Mouse (Mus musculus): Measurements from ENCODE around the gene Brix1. TPM values are rescaled to one million over a fixed set of nuclear protein-coding genes. Genes with fewer than 3 reads are reported as not detected.

The Brix1 gene
- total RNA-seq, 2 experiments from 2014 or later = 15.2 to 17.6 TPM

- intact Hi-C loops (cut with DNase I) = no loop called here
- no peak for DNase-seq
Observed at GRCm38 (mm10) chr15:10464678-10465077, 21.1 kb downstream of the Brix1 start.

- intact Hi-C loops (cut with DNase I) = no loop called here
- no peak for DNase-seq
Observed at GRCm38 (mm10) chr15:10463555-10463954, 22.2 kb downstream of the Brix1 start.

GRCm38 (mm10) chr15:10460986-10461385 is 24.8 kb downstream of the Brix1 start:
- DNase-seq = no peak
- intact Hi-C loops (cut with DNase I) = no loop called here

DNA sequence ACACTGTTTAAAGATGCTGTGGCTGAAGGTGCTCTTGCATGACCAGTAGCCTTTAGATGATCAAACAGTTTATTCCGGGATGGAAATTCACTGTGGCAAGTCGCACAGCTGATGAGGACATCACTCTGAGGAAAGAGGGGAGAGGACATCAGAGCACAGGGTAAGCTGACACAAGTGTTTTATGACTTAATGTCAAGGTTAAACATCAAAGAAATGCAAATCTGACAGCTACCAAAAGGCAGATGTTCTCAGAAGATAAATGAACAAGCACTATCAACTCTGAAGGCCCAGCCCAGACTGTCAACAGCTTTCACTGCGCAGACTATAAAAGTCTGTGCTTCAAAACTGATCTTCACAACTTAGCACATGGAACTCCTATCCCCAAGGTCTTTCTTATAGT is 38.6 kb downstream of the Brix1 start:
- no peak for DNase-seq
- intact Hi-C loops (cut with DNase I) = no loop called here

DNA sequence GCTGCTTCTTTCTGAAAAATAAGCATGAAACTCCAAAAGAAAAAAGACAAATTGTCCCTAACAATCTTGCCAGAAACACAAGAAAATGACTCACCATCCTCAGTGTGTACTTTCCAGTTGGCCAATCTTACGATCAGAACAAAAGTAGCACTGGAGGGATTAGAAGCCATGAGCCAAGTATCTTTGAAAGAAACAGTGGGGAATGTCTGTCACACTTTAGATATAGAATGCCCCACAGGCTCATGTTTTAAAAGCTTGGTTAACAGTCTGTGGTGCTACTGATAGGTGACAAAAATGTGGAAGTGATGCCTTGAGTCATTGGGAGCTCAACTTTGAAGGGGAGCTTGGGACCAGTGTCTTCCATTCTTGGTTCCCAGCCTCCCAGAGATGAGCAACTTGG is 43.5 kb downstream of the Brix1 start:
- no peak for DNase-seq
- intact Hi-C loops (cut with DNase I) = no loop called here

GRCm38 (mm10) chr15:10441493-10441892 is 44.3 kb downstream of the Brix1 start:
- DNase-seq = no peak
- intact Hi-C loops (cut with DNase I) = no loop called here

GRCm38 (mm10) chr15:10439963-10440362 is 45.8 kb downstream of the Brix1 start:
- intact Hi-C loops (cut with DNase I) = no loop called here
- DNase-seq = no peak

GRCm38 (mm10) chr15:10436893-10437292 is 48.9 kb downstream of the Brix1 start:
- intact Hi-C loops (cut with DNase I) = no loop called here

GRCm38 (mm10) chr15:10426545-10427266 is 59.0 kb downstream of the Brix1 start:
- intact Hi-C loops (cut with DNase I) = no loop called here
- no peak for DNase-seq

More at GRCm38 (mm10) chr15:10436893-10437292, 48.9 kb downstream of the Brix1 start:
- no peak for DNase-seq

DNA sequence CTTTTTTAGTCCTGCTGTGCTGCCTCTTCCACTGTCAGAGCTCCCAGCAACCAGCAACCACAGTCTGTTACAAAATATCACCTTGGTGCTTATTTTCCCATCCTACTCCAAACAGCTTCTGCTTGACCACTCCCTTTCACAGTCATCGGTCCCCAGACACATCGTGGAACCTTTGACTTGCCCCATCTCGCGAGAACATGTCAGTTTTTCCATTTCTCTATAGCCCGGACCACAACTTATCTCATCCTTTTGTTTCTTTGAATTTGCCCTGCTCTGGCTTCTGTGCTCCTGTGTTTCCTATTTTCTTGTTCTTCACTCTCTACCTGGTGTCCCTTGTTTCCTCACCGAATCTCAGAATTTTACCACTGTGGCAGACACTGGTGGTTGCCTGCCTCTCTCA is 59.6 kb downstream of the Brix1 start:
- DNase-seq = no peak
- intact Hi-C loops (cut with DNase I) = no loop called here

Other genes with a start within 250 kb of the Brix1 start
- gene Gm21973, start 160.6 kb downstream of the Brix1 start, total RNA-seq (2021) = not detected
- not detected for gene Agxt2, start 127.4 kb downstream of the Brix1 start, total RNA-seq (2021)
- 10 to 100 TPM; 53.6 to 61.4 TPM for gene Dnajc21, start 15.4 kb downstream of the Brix1 start, total RNA-seq (2021)
- gene Rad1, start 71 bp upstream of the Brix1 start, total RNA-seq (2021) = 1 to 10 TPM; 4.5 to 5.0 TPM
- gene Ttc23l, start 72.7 kb upstream of the Brix1 start, total RNA-seq (2021) = not detected
- 1 to 10 TPM; 2.2 to 3.1 TPM for gene Rai14, start 228.7 kb upstream of the Brix1 start, total RNA-seq (2021)

Data from gastrocnemius, postnatal 36 days (tissue).